Mouse (Mus musculus) embryonic facial prominence, embryonic 12.5 days (tissue): ENCODE results near the gene 4931428L18Rik. TPM values are rescaled to one million over a fixed set of nuclear protein-coding genes. Genes with fewer than 3 reads are reported as not detected.

Source experiments
- ATAC-seq: fragments of 200-750 bp; cut with Nextera tagmentation; 2 replicates; pipeline ENCODE4 v1.8.0; 2017; ENCODE audit not compliant: insufficient number of reproducible peaks, insufficient read depth, low FRiP score, low TSS enrichment
- H3K27ac ChIP-seq: fragments of 300-500 bp; sonication (generic); 2 replicates; pipeline ENCODE4 v1.5.1; 2016; ENCODE audit warnings: mild to moderate bottlenecking
- H3K27me3 ChIP-seq: fragments of 300-500 bp; sonication (generic); 2 replicates; pipeline ENCODE4 v1.6.1; 2016; ENCODE audit warnings: mild to moderate bottlenecking, moderate library complexity
- H3K36me3 ChIP-seq: fragments of 300-500 bp; sonication (generic); 2 replicates; pipeline ENCODE4 v1.6.1; 2016; ENCODE audit warnings: mild to moderate bottlenecking
- H3K4me1 ChIP-seq: fragments of 300-500 bp; sonication (generic); 2 replicates; pipeline ENCODE4 v1.6.1; 2016
- H3K4me2 ChIP-seq: fragments of 300-500 bp; sonication (generic); replicated peaks from 2 replicates; pipeline ENCODE4 v1.6.1; 2016; ENCODE audit warnings: mild to moderate bottlenecking, moderate library complexity
- H3K4me3 ChIP-seq: fragments of 300-500 bp; sonication (generic); 2 replicates; pipeline ENCODE4 v1.5.1; 2016; ENCODE audit warnings: mild to moderate bottlenecking
- H3K9ac ChIP-seq: fragments of 300-500 bp; sonication (generic); 2 replicates; pipeline ENCODE4 v1.6.1; 2016; ENCODE audit warnings: mild to moderate bottlenecking, moderate library complexity
- H3K9me3 ChIP-seq: fragments of 300-500 bp; sonication (generic); 2 replicates; pipeline ENCODE4 v1.6.1; 2016; ENCODE audit warnings: mild to moderate bottlenecking, moderate library complexity
- WGBS: fragments of 180-500 bp; shearing (Covaris S2); methylation state at CpG from one replicate; pipeline ENCODE4 v1.1.7; 2016; 5-methylcytosine and 5-hydroxymethylcytosine counted together
- polyA plus RNA-seq: library from polyadenylated mRNA; unstranded; fragments of >200 nt; fragmentation: Nextera tagmentation; extraction: Ambion mirVana; gene quantifications from 2 replicates; pipeline ENCODE4 v1.2.1, GENCODE M21; 2016

The 4931428L18Rik gene
- polyA plus RNA-seq, 1 experiment from 2014 or later = not detected

DNA sequence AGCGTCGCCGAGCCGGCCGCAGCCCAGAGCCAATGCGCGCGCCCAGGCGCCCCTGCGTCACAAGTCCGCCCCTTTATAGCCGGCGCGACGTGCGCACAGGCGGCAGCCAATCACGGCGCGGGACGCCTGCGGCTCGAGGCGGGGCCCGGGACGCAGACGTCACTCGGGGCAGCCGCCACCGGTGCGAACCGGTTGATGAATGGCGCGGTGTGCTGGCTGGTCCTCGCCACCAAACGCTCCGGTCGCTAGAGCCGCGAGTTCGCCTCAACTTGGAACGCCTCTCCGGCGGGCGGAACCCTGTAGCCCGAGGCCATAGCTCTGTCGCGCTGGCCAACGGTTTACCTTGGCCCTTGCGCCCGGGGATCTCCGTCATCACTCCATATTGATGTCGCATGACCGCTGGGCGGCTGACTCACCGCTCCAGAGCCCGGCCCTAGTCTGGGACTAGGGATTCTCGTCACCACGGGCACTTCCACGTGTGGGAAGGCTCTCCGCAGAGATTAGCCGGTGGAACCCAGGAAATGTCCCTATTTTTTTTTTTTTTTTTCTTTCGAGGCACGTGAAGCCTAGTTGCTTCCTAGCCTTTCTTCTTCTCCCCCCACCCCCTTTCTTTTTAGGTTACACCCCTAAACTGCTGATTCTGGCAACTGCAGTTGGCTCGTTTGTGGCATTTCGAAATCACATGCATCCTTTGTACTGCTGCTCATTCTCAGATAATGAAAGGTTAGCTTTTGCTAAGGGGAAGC, 272.6 kb downstream of the 4931428L18Rik start:
- under 1% methylated on average over 61 of the region's 66 CpGs for WGBS
- H3K9ac ChIP-seq = peak overlapping the region; percentile 73
- peak overlapping the region; percentile 45 for H3K4me2 ChIP-seq
- peaks cover 7% of the 10 kb centered on the region for H3K4me1 ChIP-seq
- H3K27ac ChIP-seq = peak overlapping the region; percentile 99
- H3K9me3 ChIP-seq = no peaks in the 10 kb centered on the region
- H3K36me3 ChIP-seq = peaks cover 5% of the 10 kb centered on the region; the same call in 1 of the 2 replicates
- H3K4me3 ChIP-seq = peak overlapping the region; percentile 90
- peak; percentile 99 for ATAC-seq
- no peaks in the 10 kb centered on the region for H3K27me3 ChIP-seq

DNA sequence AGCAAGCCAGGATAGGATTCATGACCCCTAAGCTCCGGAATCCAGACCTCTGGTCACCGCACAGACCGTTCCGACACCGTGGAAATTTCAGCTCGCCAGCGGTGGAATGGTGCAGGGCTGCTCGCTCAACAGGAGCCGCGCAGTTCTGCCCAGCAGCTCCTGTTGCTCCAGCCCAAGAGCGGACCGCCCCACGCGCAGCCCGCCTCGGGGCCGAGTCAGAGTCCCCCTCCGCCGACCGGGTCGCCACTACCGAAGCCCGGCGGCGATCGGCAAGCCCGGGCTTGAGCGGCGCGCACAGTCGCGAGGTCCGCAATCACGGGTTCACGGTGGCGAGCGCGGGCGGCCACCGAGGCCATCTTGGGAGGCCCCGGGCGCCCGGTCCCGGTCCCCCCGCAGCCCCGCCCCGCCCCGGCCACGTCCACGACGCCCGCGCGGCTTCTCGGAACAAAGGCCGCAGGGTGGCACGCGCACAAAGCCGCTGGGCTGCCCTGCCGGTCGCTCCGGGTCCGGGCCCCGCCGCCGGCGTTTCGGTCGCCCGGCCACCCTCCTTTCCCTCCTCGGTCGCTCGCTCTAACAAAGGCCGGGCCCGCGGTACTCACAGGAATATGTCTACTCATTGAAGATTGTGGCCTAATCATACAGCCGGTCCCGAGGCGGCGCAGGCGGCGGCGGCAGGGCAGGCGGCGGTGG, 273.4 kb downstream of the 4931428L18Rik start:
- Histone ChIP-seq H3K27me3 (no peaks in the 10 kb centered on the region), H3K9me3 (no peaks in the 10 kb centered on the region), H3K4me1 (peaks cover 7% of the 10 kb centered on the region), H3K4me2 (peak overlapping the region; percentile 48), H3K4me3 (peak overlapping the region; percentile 90), H3K27ac (peak overlapping the region; percentile 99), H3K36me3 (peaks cover 13% of the 10 kb centered on the region), H3K9ac (peak overlapping the region; percentile 98)
- ATAC-seq = peak; percentile 67
- WGBS = under 1% methylated on average over 84 of the region's 85 CpGs

DNA sequence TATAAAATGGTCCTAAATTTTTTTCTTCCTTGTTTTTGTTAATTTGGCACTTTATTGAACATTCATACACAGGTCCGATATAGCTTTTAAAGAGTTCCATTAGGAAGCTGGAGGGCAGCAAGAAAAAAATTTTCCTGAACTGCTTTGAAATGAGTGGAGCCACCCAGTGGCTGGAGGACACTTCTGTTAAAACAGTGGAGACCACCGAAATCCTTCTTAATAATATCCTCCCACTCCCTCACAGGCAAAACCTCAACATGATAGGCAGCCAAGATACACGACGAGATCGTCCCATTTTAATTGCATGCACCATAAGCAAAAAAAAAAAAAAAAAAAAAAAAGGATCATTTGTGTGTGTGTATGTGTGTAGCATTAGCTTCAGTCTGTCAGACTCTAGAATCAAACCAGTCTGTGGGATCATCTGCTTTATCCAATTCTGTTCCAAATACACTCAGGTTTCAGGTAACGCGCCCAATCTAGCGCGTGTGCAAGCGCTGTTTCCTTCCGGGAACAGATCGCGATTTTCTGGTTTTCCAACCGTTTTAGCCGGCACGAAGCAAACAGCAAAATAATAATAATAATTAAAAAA, 274.0 kb downstream of the 4931428L18Rik start:
- no peaks in the 10 kb centered on the region for H3K27me3 ChIP-seq
- peaks cover 19% of the 10 kb centered on the region for H3K36me3 ChIP-seq
- H3K4me2 ChIP-seq = peak overlapping the region; percentile 48
- H3K4me3 ChIP-seq = peak overlapping the region; percentile 90
- H3K27ac ChIP-seq = peak overlapping the region; percentile 99
- peak overlapping the region; percentile 98 for H3K9ac ChIP-seq
- no peak for ATAC-seq
- under 1% methylated on average over 16 of the region's 16 CpGs for WGBS
- H3K9me3 ChIP-seq = no peaks in the 10 kb centered on the region
- peaks cover 7% of the 10 kb centered on the region for H3K4me1 ChIP-seq

Other genes with a start within 250 kb of the 4931428L18Rik start
- not detected in 2 replicates for gene AC153137.1, start 244.7 kb downstream of the 4931428L18Rik start, polyA plus RNA-seq
- gene Lgsn, start 46.3 kb downstream of the 4931428L18Rik start, polyA plus RNA-seq = not detected in 2 replicates
- not detected in 2 replicates for gene Pih1d3, start 154 bp upstream of the 4931428L18Rik start, polyA plus RNA-seq